Mouse (Mus musculus) spleen, postnatal 14 days (tissue): Measurements from ENCODE around the gene Mtrf1.
A peak's percentile ranks its signal among the peaks of the same experiment; 100 is the strongest.
"Not testable (repeated sequence)": the region's sequence is repeated elsewhere in the genome, so short reads cannot be mapped to it uniquely, and the experiment has no call there.

ENCODE experiments used
- DNase-seq, 2 experiments: peaks; one replicate each; pipeline ENCODE4 v3.0.0; 2021 to 2022; ENCODE audit warnings: low spot score in 2 of 2

Gene Mtrf1

GRCm38 (mm10) chr14:79445055-79445620 lies 47.6 kb downstream of the Mtrf1 start:
- no peak for DNase-seq

- DNase-seq: peak; percentile 64 to 75
Observed at GRCm38 (mm10) chr14:79451681-79452590, 54.4 kb downstream of the Mtrf1 start, which contains the start of gene Kbtbd6. Gene Kbtbd6 (plus strand): TSS chr14:79451835.

- DNase-seq: not testable (repeated sequence)
Observed at GRCm38 (mm10) chr14:79452591-79452934, 55.0 kb downstream of the Mtrf1 start.

GRCm38 (mm10) chr14:79460401-79460800 lies 62.8 kb downstream of the Mtrf1 start:
- no peak for DNase-seq

- no peak for DNase-seq
Observed at GRCm38 (mm10) chr14:79460988-79461387, 63.4 kb downstream of the Mtrf1 start.

GRCm38 (mm10) chr14:79465623-79466022 lies 68.1 kb downstream of the Mtrf1 start:
- no peak for DNase-seq

GRCm38 (mm10) chr14:79467621-79468020 lies 70.0 kb downstream of the Mtrf1 start:
- peak in 1 of 2 experiments; percentile 42 for DNase-seq
